Mouse (Mus musculus) lung, adult 10 weeks (tissue): ENCODE data around the gene Mrpl48. TPM values are rescaled to one million over a fixed set of nuclear protein-coding genes. Genes with fewer than 3 reads are reported as not detected.

Source experiments
- polyA plus RNA-seq: library from polyadenylated mRNA; stranded (reverse); fragments of 350-450 nt; fragmentation: Illumina TruSeq; extraction: RNeasy Lipid Tissue Mini Kit (QIAGEN cat#74804); gene quantifications from one replicate; pipeline ENCODE4 v1.2.3, GENCODE M21; 2014; ENCODE audit warnings: low read depth, low replicate concordance; ENCODE audit not compliant: insufficient read depth

Mrpl48 gene
- polyA plus RNA-seq: 67.9 TPM

GRCm38 (mm10) chr7:100608130-100608741 lies at the start of gene Mrpl48:
Gene Mrpl48 (minus strand): TSS chr7:100608301.

GRCm38 (mm10) chr7:100607214-100608129 lies 629 bp downstream of the Mrpl48 start, which contains the start of gene Rab6a:
Gene Rab6a (plus strand): TSS chr7:100607410.

GRCm38 (mm10) chr7:100536804-100537518 lies 71.1 kb downstream of the Mrpl48 start, which contains the start of gene Coa4:
Gene Coa4 (plus strand): TSS chr7:100537071.

GRCm38 (mm10) chr7:100514573-100514972 lies 93.5 kb downstream of the Mrpl48 start, which contains the start of gene Dnajb13:
Gene Dnajb13 (minus strand): TSS chr7:100514960.

Other genes with a start within 250 kb of the Mrpl48 start
- 13.9 TPM for gene C2cd3, start 236.1 kb downstream of the Mrpl48 start, polyA plus RNA-seq
- gene Ppme1, start 236.0 kb downstream of the Mrpl48 start, polyA plus RNA-seq: 15.4 TPM
- gene Ucp3, start 135.3 kb downstream of the Mrpl48 start, polyA plus RNA-seq: 2.5 TPM
- gene Ucp2, start 115.0 kb downstream of the Mrpl48 start, polyA plus RNA-seq: 280 TPM
- gene Dnajb13, start 93.3 kb downstream of the Mrpl48 start, polyA plus RNA-seq: 11.1 TPM
- gene Coa4, start 71.2 kb downstream of the Mrpl48 start, polyA plus RNA-seq: 13.6 TPM
- 48.5 TPM for gene Rab6a, start 891 bp downstream of the Mrpl48 start, polyA plus RNA-seq
- 72.2 TPM for gene Plekhb1, start 54.1 kb upstream of the Mrpl48 start, polyA plus RNA-seq
- 9.4 TPM for gene Fam168a, start 98.3 kb upstream of the Mrpl48 start, polyA plus RNA-seq